Mouse (Mus musculus): Measurements from ENCODE around the gene Alkbh1. TPM values are rescaled to one million over a fixed set of nuclear protein-coding genes. Genes with fewer than 3 reads are reported as not detected.

Gene Alkbh1
- polyA plus RNA-seq, 1 experiment from 2014 or later, result 35.0 TPM

DNA sequence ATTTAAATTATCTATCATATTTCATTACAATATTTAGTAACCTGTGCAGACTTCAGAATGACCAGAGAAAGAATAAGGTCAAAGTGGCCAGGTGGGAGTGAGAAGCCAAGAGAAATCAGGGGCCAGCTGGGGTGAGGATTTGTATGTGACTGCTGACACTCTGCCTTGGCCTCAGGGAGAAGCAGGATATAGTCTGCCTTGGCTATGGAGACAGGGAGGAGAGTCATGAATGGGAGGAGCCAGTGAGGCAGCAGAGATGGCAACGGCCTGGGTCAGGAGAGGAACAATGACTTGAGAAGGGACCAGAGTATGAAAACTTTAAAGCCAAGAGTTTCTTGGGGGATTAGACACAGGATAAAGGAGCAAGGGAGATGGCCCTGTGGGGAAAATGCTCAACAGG is 20.1 kb downstream of the Alkbh1 start:
- H3K9ac ChIP-seq (replicated peaks; ENCODE audit: low read length), result no peak overlapping the region
- no peaks in the 10 kb centered on the region for H3K9me3 ChIP-seq (ENCODE audit: control insufficient read depth, low read length)
- no peak overlapping the region for H3K27ac ChIP-seq (replicated peaks; ENCODE audit: low read depth, low read length)
- DNase-seq, result no peak
- H3K36me3 ChIP-seq (ENCODE audit: control insufficient read depth, insufficient read depth, low read length), result peaks cover 25% of the 10 kb centered on the region
- no peaks in the 10 kb centered on the region for H3K27me3 ChIP-seq (ENCODE audit: control insufficient read depth, insufficient read depth, low read length)
- no peak for ATAC-seq (ENCODE audit: low FRiP score, low TSS enrichment)
- no peak overlapping the region for H3K4me2 ChIP-seq (ENCODE audit: low read length)
- H3K4me1 ChIP-seq (ENCODE audit: control insufficient read depth, insufficient read depth, low read length), result peaks cover 16% of the 10 kb centered on the region
- 22% methylated on average over 1 of the region's 1 CpGs for WGBS
- H3K4me3 ChIP-seq (replicated peaks; ENCODE audit: low read depth, low read length), result no peak overlapping the region

GRCm38 (mm10) chr12:87421708-87422507 is 21.9 kb downstream of the Alkbh1 start:
- DNase-seq (peak; percentile 44), ATAC-seq (ENCODE audit: low FRiP score, low TSS enrichment) (no peak)
- no peaks in the 10 kb centered on the region for H3K9me3 ChIP-seq (ENCODE audit: control insufficient read depth, low read length)
- peaks cover 8% of the 10 kb centered on the region for H3K36me3 ChIP-seq (ENCODE audit: control insufficient read depth, insufficient read depth, low read length)
- H3K4me2 ChIP-seq (ENCODE audit: low read length), result no peak overlapping the region
- no peak overlapping the region for H3K9ac ChIP-seq (replicated peaks; ENCODE audit: low read length)
- peaks cover 16% of the 10 kb centered on the region for H3K4me1 ChIP-seq (ENCODE audit: control insufficient read depth, insufficient read depth, low read length)
- 61% methylated on average over 5 of the region's 5 CpGs for WGBS
- no peak overlapping the region for H3K27ac ChIP-seq (replicated peaks; ENCODE audit: low read depth, low read length)
- no peaks in the 10 kb centered on the region for H3K27me3 ChIP-seq (ENCODE audit: control insufficient read depth, insufficient read depth, low read length)
- no peak overlapping the region for H3K4me3 ChIP-seq (replicated peaks; ENCODE audit: low read depth, low read length)

GRCm38 (mm10) chr12:87419974-87420485 is 23.8 kb downstream of the Alkbh1 start:
- H3K36me3 ChIP-seq (ENCODE audit: control insufficient read depth, insufficient read depth, low read length), result no peaks in the 10 kb centered on the region
- H3K4me2 ChIP-seq (ENCODE audit: low read length), result no peak overlapping the region
- H3K4me3 ChIP-seq (replicated peaks; ENCODE audit: low read depth, low read length), result no peak overlapping the region
- no peaks in the 10 kb centered on the region for H3K9me3 ChIP-seq (ENCODE audit: control insufficient read depth, low read length)
- peaks cover 16% of the 10 kb centered on the region for H3K4me1 ChIP-seq (ENCODE audit: control insufficient read depth, insufficient read depth, low read length)
- ATAC-seq (ENCODE audit: low FRiP score, low TSS enrichment) (no peak), DNase-seq (no peak)
- H3K9ac ChIP-seq (replicated peaks; ENCODE audit: low read length), result no peak overlapping the region
- peak overlapping the region; percentile 85 for H3K27ac ChIP-seq (replicated peaks; ENCODE audit: low read depth, low read length)
- no peaks in the 10 kb centered on the region for H3K27me3 ChIP-seq (ENCODE audit: control insufficient read depth, insufficient read depth, low read length)
- WGBS, result 79% methylated on average over 12 of the region's 12 CpGs

- H3K9me3 ChIP-seq (ENCODE audit: control insufficient read depth, low read length), result no peaks in the 10 kb centered on the region
- H3K4me1 ChIP-seq (ENCODE audit: control insufficient read depth, insufficient read depth, low read length), result peaks cover 12% of the 10 kb centered on the region
- ATAC-seq (ENCODE audit: low FRiP score, low TSS enrichment) (peak; percentile 77), DNase-seq (peak; percentile 80)
- H3K4me3 ChIP-seq (replicated peaks; ENCODE audit: low read depth, low read length), result no peak overlapping the region
- no peak overlapping the region for H3K4me2 ChIP-seq (ENCODE audit: low read length)
- H3K36me3 ChIP-seq (ENCODE audit: control insufficient read depth, insufficient read depth, low read length), result no peaks in the 10 kb centered on the region
- H3K27ac ChIP-seq (replicated peaks; ENCODE audit: low read depth, low read length), result peak overlapping the region; percentile 85
- peak overlapping the region; percentile 26 for H3K9ac ChIP-seq (replicated peaks; ENCODE audit: low read length)
- no peaks in the 10 kb centered on the region for H3K27me3 ChIP-seq (ENCODE audit: control insufficient read depth, insufficient read depth, low read length)
- WGBS, result 44% methylated on average over 5 of the region's 5 CpGs
Measured at GRCm38 (mm10) chr12:87418921-87419320, 24.9 kb downstream of the Alkbh1 start.

GRCm38 (mm10) chr12:87416690-87417089 is 27.1 kb downstream of the Alkbh1 start:
- WGBS, result 36% methylated on average over 7 of the region's 7 CpGs
- DNase-seq, result peak; percentile 69

GRCm38 (mm10) chr12:87415358-87415757 is 28.5 kb downstream of the Alkbh1 start:
- DNase-seq (no peak), ATAC-seq (ENCODE audit: low FRiP score, low TSS enrichment) (no peak)
- Histone ChIP-seq H3K4me3 (replicated peaks; ENCODE audit: low read depth, low read length) (no peak overlapping the region), H3K4me2 (ENCODE audit: low read length) (no peak overlapping the region), H3K9me3 (ENCODE audit: control insufficient read depth, low read length) (no peaks in the 10 kb centered on the region), H3K36me3 (ENCODE audit: control insufficient read depth, insufficient read depth, low read length) (no peaks in the 10 kb centered on the region), H3K27me3 (ENCODE audit: control insufficient read depth, insufficient read depth, low read length) (no peaks in the 10 kb centered on the region), H3K4me1 (ENCODE audit: control insufficient read depth, insufficient read depth, low read length) (peaks cover 12% of the 10 kb centered on the region), H3K9ac (replicated peaks; ENCODE audit: low read length) (no peak overlapping the region), H3K27ac (replicated peaks; ENCODE audit: low read depth, low read length) (no peak overlapping the region)
- WGBS, result 82% methylated on average over 4 of the region's 4 CpGs

More at GRCm38 (mm10) chr12:87416690-87417089, 27.1 kb downstream of the Alkbh1 start:
- no peak overlapping the region for H3K4me3 ChIP-seq (replicated peaks; ENCODE audit: low read depth, low read length)
- H3K9me3 ChIP-seq (ENCODE audit: control insufficient read depth, low read length), result no peaks in the 10 kb centered on the region
- H3K4me1 ChIP-seq (ENCODE audit: control insufficient read depth, insufficient read depth, low read length), result peaks cover 12% of the 10 kb centered on the region
- H3K27ac ChIP-seq (replicated peaks; ENCODE audit: low read depth, low read length), result no peak overlapping the region
- H3K36me3 ChIP-seq (ENCODE audit: control insufficient read depth, insufficient read depth, low read length), result no peaks in the 10 kb centered on the region
- no peak for ATAC-seq (ENCODE audit: low FRiP score, low TSS enrichment)
- no peak overlapping the region for H3K4me2 ChIP-seq (ENCODE audit: low read length)
- no peak overlapping the region for H3K9ac ChIP-seq (replicated peaks; ENCODE audit: low read length)
- no peaks in the 10 kb centered on the region for H3K27me3 ChIP-seq (ENCODE audit: control insufficient read depth, insufficient read depth, low read length)

GRCm38 (mm10) chr12:87413179-87413790 is 30.5 kb downstream of the Alkbh1 start:
- no peak overlapping the region for H3K4me3 ChIP-seq (replicated peaks; ENCODE audit: low read depth, low read length)
- no peaks in the 10 kb centered on the region for H3K9me3 ChIP-seq (ENCODE audit: control insufficient read depth, low read length)
- no peak overlapping the region for H3K4me2 ChIP-seq (ENCODE audit: low read length)
- H3K27ac ChIP-seq (replicated peaks; ENCODE audit: low read depth, low read length), result no peak overlapping the region
- H3K9ac ChIP-seq (replicated peaks; ENCODE audit: low read length), result no peak overlapping the region
- WGBS, result 22% methylated on average over 4 of the region's 4 CpGs
- H3K36me3 ChIP-seq (ENCODE audit: control insufficient read depth, insufficient read depth, low read length), result no peaks in the 10 kb centered on the region
- ATAC-seq (ENCODE audit: low FRiP score, low TSS enrichment) (peak; percentile 40; the same call in 1 of the 2 replicates), DNase-seq (peak; percentile 85)
- no peaks in the 10 kb centered on the region for H3K27me3 ChIP-seq (ENCODE audit: control insufficient read depth, insufficient read depth, low read length)
- H3K4me1 ChIP-seq (ENCODE audit: control insufficient read depth, insufficient read depth, low read length), result no peaks in the 10 kb centered on the region

GRCm38 (mm10) chr12:87410999-87411398 is 32.8 kb downstream of the Alkbh1 start:
- Histone ChIP-seq H3K4me1 (ENCODE audit: control insufficient read depth, insufficient read depth, low read length) (no peaks in the 10 kb centered on the region), H3K4me2 (ENCODE audit: low read length) (no peak overlapping the region), H3K9me3 (ENCODE audit: control insufficient read depth, low read length) (no peaks in the 10 kb centered on the region), H3K4me3 (replicated peaks; ENCODE audit: low read depth, low read length) (no peak overlapping the region), H3K27me3 (ENCODE audit: control insufficient read depth, insufficient read depth, low read length) (no peaks in the 10 kb centered on the region), H3K36me3 (ENCODE audit: control insufficient read depth, insufficient read depth, low read length) (no peaks in the 10 kb centered on the region), H3K9ac (replicated peaks; ENCODE audit: low read length) (no peak overlapping the region), H3K27ac (replicated peaks; ENCODE audit: low read depth, low read length) (no peak overlapping the region)
- 62% methylated on average over 7 of the region's 7 CpGs for WGBS
- DNase-seq (no peak), ATAC-seq (ENCODE audit: low FRiP score, low TSS enrichment) (no peak)
